Mouse (Mus musculus) subcutaneous adipose tissue, adult 2 months (tissue): ENCODE data around the gene Galntl6. TPM values are rescaled to one million over a fixed set of nuclear protein-coding genes. Genes with fewer than 3 reads are reported as not detected.

ENCODE experiments used
- polyA plus RNA-seq: library from polyadenylated mRNA; depleted of rRNA; stranded (reverse); fragments of >200 nt; gene quantifications from 2 replicates; pipeline ENCODE4 v1.2.3, GENCODE M21; 2012; ENCODE audit warnings: low replicate concordance; rRNA removed

Galntl6 gene
- 0.93 TPM in 1 of 2 replicates, not detected in the other for polyA plus RNA-seq

DNA sequence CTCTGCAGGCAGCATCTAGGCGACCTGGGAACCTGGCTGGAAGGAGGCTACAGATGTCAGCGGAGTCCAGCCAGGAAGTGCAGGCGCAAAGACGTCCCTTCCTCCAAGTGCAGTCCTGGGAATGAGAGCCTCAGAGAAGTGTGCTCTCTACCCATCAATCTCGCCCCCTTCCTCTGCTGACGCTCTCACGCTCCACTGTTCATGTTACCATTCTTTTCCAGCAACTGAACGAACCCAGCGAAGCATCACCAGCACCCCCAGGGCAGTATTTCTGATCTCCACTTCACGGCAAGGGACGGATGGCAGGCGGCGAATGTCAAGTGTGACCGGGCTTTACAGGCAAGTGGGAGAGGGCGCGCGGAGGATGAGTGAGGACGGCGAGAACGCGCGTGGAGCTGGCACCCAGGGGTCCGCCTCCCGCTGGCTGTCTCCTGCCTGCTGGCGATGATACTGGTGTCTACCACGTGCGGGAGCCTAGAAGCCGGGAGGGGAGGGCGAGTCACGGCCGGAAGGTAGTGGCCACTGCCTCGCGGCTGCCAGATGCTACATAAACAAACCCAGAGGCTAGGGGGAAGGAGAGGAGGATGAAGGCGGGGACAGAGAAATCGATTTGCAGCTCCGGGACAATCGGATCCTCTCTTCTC, at the start of gene Galntl6:
Gene Galntl6, minus strand, starts transcription at position 445 of the 644 bp plus-strand sequence.

DNA sequence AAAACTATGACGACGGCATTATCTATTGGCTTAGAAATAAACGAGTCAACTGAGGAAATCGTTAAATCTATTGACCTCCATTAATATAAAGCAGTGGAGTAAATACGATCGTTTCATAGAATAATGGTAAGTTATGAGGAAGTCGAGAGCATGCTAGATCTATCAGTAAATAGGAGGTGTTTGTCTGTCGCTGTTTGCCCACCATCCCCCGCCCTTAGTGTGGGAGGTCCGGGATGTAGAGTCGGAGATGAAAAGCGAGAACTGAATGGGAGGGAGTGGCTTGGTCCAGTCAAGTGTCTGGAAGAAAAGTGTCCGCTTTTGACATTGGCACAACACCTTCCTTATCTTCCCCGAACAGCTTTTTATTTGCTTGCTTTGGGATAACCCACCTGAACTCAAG, 763 bp downstream of the Galntl6 start, which contains the start of gene BC030500:
Gene BC030500, plus strand, starts transcription at position 79 of the 400 bp plus-strand sequence.

Other genes starting within 250 kb of the Galntl6 start
- 6.1 TPM in 1 of 2 replicates, not detected in the other for gene BC030500, start 885 bp downstream of the Galntl6 start, polyA plus RNA-seq